Mouse (Mus musculus) small intestine, adult 2 months (tissue): ENCODE measurements at regions not wholly inside any gene's neighbourhood (a gene's known extent, or its start where the extent isn't known, plus 50 kb on each side); places are given as distances from the start of the nearest gene placed in this dataset.

Experiments used
- H3K27ac ChIP-seq: fragments of 200-500 bp; 2 replicates; pipeline ENCODE4 v1.5.1; 2012; ENCODE audit warnings: low read depth, low read length, control low read depth, inconsistent platforms; ENCODE audit not compliant: insufficient read depth
- H3K27me3 ChIP-seq: fragments of 200-500 bp; 2 replicates; pipeline ENCODE4 v1.6.1; 2012; ENCODE audit warnings: mild to moderate bottlenecking, moderate library complexity, low read length, inconsistent platforms; ENCODE audit not compliant: control insufficient read depth, insufficient read depth
- H3K36me3 ChIP-seq: fragments of 200-500 bp; 2 replicates; pipeline ENCODE4 v1.6.1; 2012; ENCODE audit warnings: mild to moderate bottlenecking, low read length, control low read depth, inconsistent platforms; ENCODE audit not compliant: control insufficient read depth, insufficient read depth
- H3K4me1 ChIP-seq: fragments of 200-500 bp; 2 replicates; pipeline ENCODE4 v1.6.1; 2012; ENCODE audit warnings: low read length, inconsistent platforms, mixed read lengths; ENCODE audit not compliant: control insufficient read depth, insufficient read depth, insufficient read length
- H3K4me3 ChIP-seq: fragments of 200-500 bp; 2 replicates; pipeline ENCODE4 v1.5.1; 2012; ENCODE audit warnings: low read depth, mild to moderate bottlenecking, control low read depth, inconsistent platforms, low read length, moderate library complexity
- CTCF ChIP-seq: fragments of 200-500 bp; IDR thresholded peaks from 2 replicates; pipeline ENCODE4 v1.5.1; 2012; ENCODE audit warnings: low read depth, mild to moderate bottlenecking, control low read depth, inconsistent platforms, low read length, moderate library complexity, mixed read lengths; ENCODE audit not compliant: insufficient replicate concordance, insufficient read length; ENCODE audit errors: extremely low read depth
- POLR2A ChIP-seq: fragments of 200-500 bp; IDR thresholded peaks from 2 replicates; pipeline ENCODE4 v1.6.1; 2012; ENCODE audit warnings: low read depth, mild to moderate bottlenecking, control low read depth, inconsistent platforms, low read length, moderate library complexity
- WGBS: fragments of 180-500 bp; shearing (Covaris S2); methylation state at CpG from one replicate; pipeline ENCODE4 v1.1.7; 2018; 5-methylcytosine and 5-hydroxymethylcytosine counted together

DNA sequence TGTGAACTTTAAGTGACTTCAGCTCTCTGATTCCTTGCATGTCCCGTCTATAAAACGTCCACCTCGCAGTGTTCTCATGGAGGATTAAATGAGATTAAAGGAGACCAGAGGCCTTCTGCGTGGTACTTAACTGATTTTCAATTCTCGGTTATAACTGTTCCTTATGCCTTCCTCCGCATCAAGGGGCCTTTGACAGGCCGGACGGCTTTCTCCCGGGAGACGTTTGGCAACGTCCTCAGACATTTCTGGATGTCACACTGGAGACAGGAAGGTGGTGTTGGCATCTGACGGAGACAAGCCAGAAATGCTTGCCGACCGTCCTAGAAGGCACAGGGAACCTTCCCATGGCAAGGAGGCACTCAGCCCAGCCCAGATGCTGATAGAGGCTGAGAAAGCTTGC lies 532.2 kb upstream of the Tbx3 start:
- Histone ChIP-seq H3K27ac (no peak overlapping the region), H3K36me3 (no peaks in the 10 kb centered on the region), H3K4me1 (peaks cover 3% of the 10 kb centered on the region; the same call in 1 of the 2 replicates), H3K27me3 (no peaks in the 10 kb centered on the region), H3K4me3 (no peak overlapping the region)
- 80% methylated on average over 14 of the region's 14 CpGs for WGBS
- TF ChIP-seq CTCF, result no peak
- TF ChIP-seq POLR2A, result no peak

GRCm38 (mm10) chr5:119139336-119139735 lies 531.1 kb upstream of the Tbx3 start:
- Histone ChIP-seq H3K4me3 (no peak overlapping the region), H3K27ac (no peak overlapping the region), H3K36me3 (no peaks in the 10 kb centered on the region), H3K27me3 (no peaks in the 10 kb centered on the region), H3K4me1 (peaks cover 3% of the 10 kb centered on the region; the same call in 1 of the 2 replicates)
- no peak for TF ChIP-seq CTCF
- TF ChIP-seq POLR2A, result no peak
- whole genome bisulfite sequencing, result 57% methylated on average over 7 of the region's 7 CpGs

GRCm38 (mm10) chr5:119139816-119140215 lies 530.7 kb upstream of the Tbx3 start:
- Histone ChIP-seq H3K36me3 (no peaks in the 10 kb centered on the region), H3K4me1 (peaks cover 3% of the 10 kb centered on the region; the same call in 1 of the 2 replicates), H3K27ac (no peak overlapping the region), H3K4me3 (no peak overlapping the region), H3K27me3 (no peaks in the 10 kb centered on the region)
- 50% methylated on average over 6 of the region's 6 CpGs for WGBS
- no peak for TF ChIP-seq POLR2A
- TF ChIP-seq CTCF, result no peak

DNA sequence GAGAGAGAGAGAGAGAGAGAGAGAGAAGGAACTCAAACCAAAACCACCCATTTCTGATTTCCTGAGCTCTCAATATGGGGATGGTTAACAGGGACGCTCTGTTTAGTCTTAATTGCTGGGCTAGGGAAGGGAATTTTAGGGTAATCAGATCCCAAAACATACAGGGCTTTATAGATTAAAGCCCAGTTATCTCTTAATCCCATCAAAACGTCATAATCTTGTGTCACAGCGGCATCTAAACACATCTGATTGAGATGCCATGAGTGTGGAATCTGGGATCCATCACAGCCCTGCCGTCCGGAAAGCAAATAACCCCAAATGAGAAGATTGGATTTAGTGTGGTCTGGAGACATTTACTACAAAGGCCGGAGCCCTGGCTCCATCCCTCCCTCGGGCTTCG lies 527.1 kb upstream of the Tbx3 start:
- Histone ChIP-seq H3K27me3 (no peaks in the 10 kb centered on the region), H3K36me3 (no peaks in the 10 kb centered on the region), H3K4me3 (no peak overlapping the region), H3K4me1 (peaks cover 3% of the 10 kb centered on the region; the same call in 1 of the 2 replicates), H3K27ac (no peak overlapping the region)
- TF ChIP-seq POLR2A, result no peak
- no peak for TF ChIP-seq CTCF
- 73% methylated on average over 8 of the region's 8 CpGs for WGBS

- TF ChIP-seq CTCF, result no peak
- TF ChIP-seq POLR2A, result no peak
- no peak overlapping the region for H3K27ac ChIP-seq
- H3K4me3 ChIP-seq, result no peak overlapping the region
- 84% methylated on average over 25 of the region's 25 CpGs for WGBS
- H3K36me3 ChIP-seq, result no peaks in the 10 kb centered on the region
- H3K27me3 ChIP-seq, result no peaks in the 10 kb centered on the region
- H3K4me1 ChIP-seq, result no peaks in the 10 kb centered on the region
Observed at GRCm38 (mm10) chr5:119149389-119150185, 520.9 kb upstream of the Tbx3 start.

GRCm38 (mm10) chr5:119153086-119153485 lies 517.4 kb upstream of the Tbx3 start:
- 79% methylated on average over 5 of the region's 5 CpGs for WGBS
- TF ChIP-seq CTCF (no peak), POLR2A (no peak)
- no peaks in the 10 kb centered on the region for H3K36me3 ChIP-seq

GRCm38 (mm10) chr5:119156638-119157037 lies 513.8 kb upstream of the Tbx3 start:
- H3K27me3 ChIP-seq, result no peaks in the 10 kb centered on the region
- H3K4me1 ChIP-seq, result no peaks in the 10 kb centered on the region
- WGBS, result 83% methylated on average over 6 of the region's 6 CpGs
- no peak overlapping the region for H3K27ac ChIP-seq
- TF ChIP-seq CTCF (no peak), POLR2A (no peak)
- H3K36me3 ChIP-seq, result no peaks in the 10 kb centered on the region
- H3K4me3 ChIP-seq, result no peak overlapping the region

More at GRCm38 (mm10) chr5:119153086-119153485, 517.4 kb upstream of the Tbx3 start:
- no peaks in the 10 kb centered on the region for H3K27me3 ChIP-seq
- H3K27ac ChIP-seq, result no peak overlapping the region
- no peak overlapping the region for H3K4me3 ChIP-seq
- no peaks in the 10 kb centered on the region for H3K4me1 ChIP-seq
